Mouse (Mus musculus) kidney, adult 2 months (tissue): ENCODE data around the gene Kcnq1.

Experiments
- CTCF ChIP-seq: fragments of 200-500 bp; conservative IDR thresholded peaks from 2 replicates; pipeline ENCODE4 v1.5.1; 2011; ENCODE audit warnings: low read depth, mild to moderate bottlenecking, control low read depth, low read length, moderate library complexity, mixed read lengths; ENCODE audit not compliant: insufficient read depth, insufficient read length
- POLR2A ChIP-seq: fragments of 200-500 bp; IDR thresholded peaks from one replicate; pipeline ENCODE4 v1.6.1; 2011; ENCODE audit warnings: low read depth, low read length, control low read depth

DNA sequence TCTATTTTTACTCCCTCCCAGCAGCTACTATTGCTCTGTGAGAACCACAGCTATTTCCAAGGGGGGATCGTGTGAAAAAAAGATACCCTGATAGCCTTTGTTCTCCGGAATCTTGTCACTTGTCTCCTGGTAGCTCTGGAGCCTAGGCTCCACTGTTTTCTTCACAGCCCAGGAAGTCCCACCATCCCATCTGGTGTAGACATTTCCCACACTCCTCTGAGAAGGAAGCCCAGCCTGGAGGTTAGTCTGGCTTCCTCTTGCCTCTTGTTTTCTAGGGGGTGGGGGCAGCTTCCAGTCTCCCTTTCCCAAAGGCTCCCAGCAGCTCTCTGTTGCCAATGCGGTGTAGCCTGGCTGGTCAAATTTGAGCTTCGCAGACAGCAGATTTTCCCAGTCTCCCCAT is 251.7 kb downstream of the Kcnq1 start:
- TF ChIP-seq CTCF (no peak), POLR2A (no peak)
